Mouse (Mus musculus) lung, postnatal 4 days (tissue): ENCODE measurements around the gene Ttc1.
A peak's percentile ranks its signal among the peaks of the same experiment; 100 is the strongest.

ENCODE experiments used
- DNase-seq, 2 experiments: peaks; one replicate each; pipeline ENCODE4 v3.0.0; 2021

The Ttc1 gene

GRCm38 (mm10) chr11:43703552-43703951, 44.3 kb downstream of the Ttc1 start:
- no peak for DNase-seq

GRCm38 (mm10) chr11:43700291-43700690, 47.5 kb downstream of the Ttc1 start:
- DNase-seq: no peak

- DNase-seq: peak in 1 of 2 experiments; percentile 33
Observed at GRCm38 (mm10) chr11:43698621-43699020, 49.2 kb downstream of the Ttc1 start.

- DNase-seq: no peak
Observed at GRCm38 (mm10) chr11:43696623-43697022, 51.2 kb downstream of the Ttc1 start.

- DNase-seq: no peak
Observed at GRCm38 (mm10) chr11:43688850-43689249, 59.0 kb downstream of the Ttc1 start.

- peak; percentile 67 for DNase-seq
Observed at GRCm38 (mm10) chr11:43682415-43683217, 65.2 kb downstream of the Ttc1 start.

- DNase-seq: peak; percentile 99 to 100
Observed at GRCm38 (mm10) chr11:43681472-43682414, 66.1 kb downstream of the Ttc1 start, which contains the start of gene Pwwp2a. Gene Pwwp2a (plus strand): TSS chr11:43681998.
